Mouse (Mus musculus): ENCODE results near the gene Rbm19. TPM values are rescaled to one million over a fixed set of nuclear protein-coding genes. Genes with fewer than 3 reads are reported as not detected.
A peak's percentile ranks its signal among the peaks of the same experiment; 100 is the strongest.

Gene Rbm19
- polyA plus RNA-seq, 1 experiment: 15.3 TPM

DNA sequence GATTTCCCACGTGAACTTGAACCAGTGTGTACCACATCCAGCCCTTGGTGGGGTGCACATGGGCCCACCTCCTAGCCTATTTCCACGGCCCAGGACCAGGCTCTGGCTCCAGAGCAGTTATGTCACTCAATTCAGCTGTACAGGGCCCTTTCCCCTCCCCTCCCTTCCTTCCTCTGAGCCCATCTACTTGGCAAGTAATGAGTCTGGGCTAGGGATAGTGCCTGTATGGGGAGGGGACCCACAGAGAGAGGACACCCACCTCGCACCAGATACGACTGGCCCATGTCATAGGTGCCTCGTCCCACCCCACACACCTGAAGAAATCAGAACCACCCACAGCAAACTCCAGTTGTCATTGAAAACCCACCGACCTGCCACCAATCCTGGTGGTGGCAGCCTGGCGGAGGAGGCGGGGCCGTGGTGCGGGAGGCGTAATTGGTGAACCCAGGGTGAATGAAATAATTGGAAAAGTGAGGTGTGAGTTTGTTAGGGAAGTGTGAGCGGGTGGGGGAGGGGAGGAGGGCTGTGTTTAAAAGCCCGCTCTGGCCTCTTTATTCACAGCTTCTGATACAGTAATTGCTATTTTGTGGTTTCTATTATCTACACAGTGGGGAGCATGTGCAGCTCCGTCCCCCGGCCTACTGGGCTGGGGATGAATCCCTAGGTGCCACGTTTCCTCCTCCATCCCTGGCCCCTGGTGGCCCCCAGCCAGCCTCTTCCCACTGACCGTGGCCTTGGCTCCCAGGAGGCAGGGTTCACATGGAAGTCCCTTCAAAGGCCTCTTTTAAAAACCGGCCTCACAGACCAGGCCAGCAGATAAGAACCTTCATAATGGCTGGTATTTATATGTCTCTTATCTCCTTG lies 55.8 kb downstream of the Rbm19 start:
- DNase-seq: no peak
- Histone ChIP-seq H3K27ac (ENCODE audit: insufficient read depth, low read length) (no peak overlapping the region), H3K4me3 (replicated peaks; ENCODE audit: insufficient read depth, low read depth, low read length) (no peak overlapping the region), H3K4me1 (ENCODE audit: control insufficient read depth, insufficient read depth, low read length) (peaks cover 52% of the 10 kb centered on the region), H3K27me3 (ENCODE audit: control insufficient read depth, insufficient read depth, low read length) (no peaks in the 10 kb centered on the region)
- WGBS: 84% methylated on average over 18 of the region's 18 CpGs
- TF ChIP-seq POLR2A (IDR thresholded peaks at IDR 0.05; ENCODE audit: borderline replicate concordance, insufficient read depth, low read length) (no peak), CTCF (IDR thresholded peaks at IDR 0.05; ENCODE audit: borderline replicate concordance, insufficient read depth, low read depth, low read length) (no peak)

DNA sequence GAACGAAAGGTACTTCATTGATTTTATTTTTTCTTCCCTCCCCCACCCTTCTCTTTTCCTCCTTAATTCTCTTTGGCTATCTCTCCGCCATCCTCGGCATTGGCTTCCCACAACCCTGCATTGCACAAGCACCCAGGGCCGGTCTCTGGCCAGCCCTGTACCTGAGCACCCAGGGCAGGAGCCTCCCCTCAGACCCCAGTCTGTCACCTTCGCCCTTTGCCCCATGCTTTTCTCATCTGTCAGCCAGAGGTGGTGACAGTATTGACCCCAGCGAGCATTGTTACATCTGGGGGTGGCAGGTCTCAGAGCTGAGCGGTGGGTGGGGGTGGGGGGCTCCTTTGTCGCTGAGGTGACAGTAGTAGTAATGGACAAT lies 56.5 kb downstream of the Rbm19 start:
- Histone ChIP-seq H3K27me3 (ENCODE audit: control insufficient read depth, insufficient read depth, low read length) (no peaks in the 10 kb centered on the region), H3K4me3 (replicated peaks; ENCODE audit: insufficient read depth, low read depth, low read length) (no peak overlapping the region), H3K27ac (ENCODE audit: insufficient read depth, low read length) (no peak overlapping the region), H3K4me1 (ENCODE audit: control insufficient read depth, insufficient read depth, low read length) (peaks cover 51% of the 10 kb centered on the region)
- WGBS: 94% methylated on average over 8 of the region's 8 CpGs
- TF ChIP-seq CTCF (IDR thresholded peaks at IDR 0.05; ENCODE audit: borderline replicate concordance, insufficient read depth, low read depth, low read length): no peak
- no peak for TF ChIP-seq POLR2A (IDR thresholded peaks at IDR 0.05; ENCODE audit: borderline replicate concordance, insufficient read depth, low read length)
- no peak for DNase-seq

DNA sequence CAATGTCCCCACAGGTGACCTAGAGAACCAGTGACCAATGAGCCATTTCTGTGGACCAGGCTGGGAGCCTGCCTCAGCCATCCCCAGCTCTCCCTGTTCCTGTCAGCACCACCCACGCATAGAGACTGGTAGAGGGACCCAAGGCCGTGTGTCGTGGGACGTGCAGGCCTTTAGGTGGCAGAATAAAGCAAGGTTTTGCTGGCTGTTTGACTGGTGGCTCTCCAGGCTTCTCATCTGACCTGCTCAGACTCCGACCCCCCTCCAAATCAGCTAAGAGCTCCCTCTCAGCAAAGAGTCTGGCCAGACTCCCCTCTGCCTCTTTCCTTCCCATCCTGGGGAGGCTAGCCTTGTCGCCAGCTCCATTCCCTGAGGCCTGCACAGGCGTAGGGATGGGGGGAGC lies 58.1 kb downstream of the Rbm19 start:
- H3K27ac ChIP-seq (ENCODE audit: insufficient read depth, low read length): no peak overlapping the region
- peak; percentile 77 to 86 for DNase-seq
- no peak overlapping the region for H3K4me3 ChIP-seq (replicated peaks; ENCODE audit: insufficient read depth, low read depth, low read length)
- 25% methylated on average over 7 of the region's 7 CpGs for WGBS
- peaks cover 51% of the 10 kb centered on the region for H3K4me1 ChIP-seq (ENCODE audit: control insufficient read depth, insufficient read depth, low read length)
- H3K27me3 ChIP-seq (ENCODE audit: control insufficient read depth, insufficient read depth, low read length): no peaks in the 10 kb centered on the region
- peak; percentile 78 for TF ChIP-seq CTCF (IDR thresholded peaks at IDR 0.05; ENCODE audit: borderline replicate concordance, insufficient read depth, low read depth, low read length)
- TF ChIP-seq POLR2A (IDR thresholded peaks at IDR 0.05; ENCODE audit: borderline replicate concordance, insufficient read depth, low read length): no peak

DNA sequence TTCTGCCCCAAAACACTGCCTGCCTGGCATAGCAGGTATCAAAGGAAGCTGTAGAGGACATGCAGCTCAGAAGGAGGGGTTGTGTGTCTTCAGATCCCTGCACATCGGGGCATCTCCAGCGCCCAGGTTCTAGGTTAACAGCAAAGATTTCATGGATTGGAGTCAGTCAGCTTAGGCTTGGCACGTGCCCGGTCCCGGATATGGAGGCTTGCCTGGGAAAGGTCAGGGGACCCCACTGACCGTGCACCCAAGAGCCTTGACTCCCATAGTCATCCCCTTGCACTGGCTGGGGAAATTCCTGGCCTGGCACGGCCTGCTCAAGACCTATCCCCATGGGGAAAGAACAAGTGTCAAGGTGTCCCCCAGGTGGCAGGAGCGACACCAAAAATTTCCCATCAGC lies 59.0 kb downstream of the Rbm19 start:
- H3K27me3 ChIP-seq (ENCODE audit: control insufficient read depth, insufficient read depth, low read length): no peaks in the 10 kb centered on the region
- peaks cover 60% of the 10 kb centered on the region for H3K4me1 ChIP-seq (ENCODE audit: control insufficient read depth, insufficient read depth, low read length)
- 94% methylated on average over 8 of the region's 8 CpGs for WGBS
- no peak overlapping the region for H3K4me3 ChIP-seq (replicated peaks; ENCODE audit: insufficient read depth, low read depth, low read length)
- DNase-seq: no peak
- TF ChIP-seq CTCF (IDR thresholded peaks at IDR 0.05; ENCODE audit: borderline replicate concordance, insufficient read depth, low read depth, low read length) (no peak), POLR2A (IDR thresholded peaks at IDR 0.05; ENCODE audit: borderline replicate concordance, insufficient read depth, low read length) (no peak)
- H3K27ac ChIP-seq (ENCODE audit: insufficient read depth, low read length): no peak overlapping the region

DNA sequence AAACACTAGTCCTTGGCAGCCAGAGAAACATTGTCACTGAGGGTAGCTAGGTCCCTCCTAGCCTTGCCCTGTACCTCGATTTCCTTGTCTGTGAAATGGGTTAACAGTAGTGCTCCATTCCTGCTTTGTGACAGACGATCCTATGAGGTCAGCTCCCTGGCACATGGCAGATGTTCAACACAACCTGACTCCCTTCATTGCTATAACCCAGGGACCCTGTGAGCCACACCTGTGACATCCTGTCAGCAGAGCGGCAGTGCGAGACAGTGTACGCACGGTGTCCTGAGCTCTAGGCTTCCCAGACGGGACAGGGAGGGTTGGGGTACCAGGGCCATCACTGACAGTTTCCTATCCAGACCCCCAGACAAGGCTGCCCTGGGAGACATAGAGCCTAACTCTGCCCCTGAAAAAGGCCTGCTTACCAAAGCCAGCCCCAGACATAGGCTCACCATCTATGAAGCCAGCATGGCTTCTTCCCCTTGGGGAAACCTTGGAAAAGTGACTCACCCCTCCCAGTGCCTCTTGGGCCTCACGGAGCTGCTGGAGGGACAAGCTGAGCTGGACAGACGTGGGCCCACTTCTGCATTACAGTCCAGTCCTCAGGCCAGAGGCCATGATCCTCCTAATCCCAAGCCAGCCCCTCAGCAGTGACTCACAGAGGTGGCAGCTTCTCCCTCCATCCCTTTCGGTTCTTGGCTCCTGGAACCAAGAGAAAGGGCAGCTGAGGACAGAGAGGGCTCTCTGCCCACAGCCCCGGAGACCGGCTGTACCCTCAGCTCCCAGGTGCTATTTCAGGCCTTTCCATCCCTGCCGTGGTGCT lies 60.2 kb downstream of the Rbm19 start:
- H3K27ac ChIP-seq (ENCODE audit: insufficient read depth, low read length): no peak overlapping the region
- 57% methylated on average over 13 of the region's 13 CpGs for WGBS
- H3K4me3 ChIP-seq (replicated peaks; ENCODE audit: insufficient read depth, low read depth, low read length): no peak overlapping the region
- no peak for TF ChIP-seq POLR2A (IDR thresholded peaks at IDR 0.05; ENCODE audit: borderline replicate concordance, insufficient read depth, low read length)
- TF ChIP-seq CTCF (IDR thresholded peaks at IDR 0.05; ENCODE audit: borderline replicate concordance, insufficient read depth, low read depth, low read length): no peak
- H3K4me1 ChIP-seq (ENCODE audit: control insufficient read depth, insufficient read depth, low read length): peaks cover 66% of the 10 kb centered on the region
- no peaks in the 10 kb centered on the region for H3K27me3 ChIP-seq (ENCODE audit: control insufficient read depth, insufficient read depth, low read length)
- DNase-seq: peak in 1 of 2 experiments; percentile 92

DNA sequence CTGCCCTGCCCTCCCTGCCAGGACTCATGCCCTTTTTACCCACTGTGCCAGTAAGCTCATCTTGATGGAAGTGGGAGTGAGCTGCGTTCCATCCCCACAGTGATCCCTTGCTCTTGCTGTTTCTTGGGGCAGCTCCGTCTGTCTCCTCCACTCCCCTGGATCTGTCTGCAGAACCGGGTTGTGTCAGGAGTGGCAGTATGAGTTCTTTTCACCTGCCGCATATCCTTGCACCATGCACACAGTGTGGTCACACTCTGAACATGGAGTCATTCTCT lies 60.7 kb downstream of the Rbm19 start:
- Histone ChIP-seq H3K4me1 (ENCODE audit: control insufficient read depth, insufficient read depth, low read length) (peaks cover 66% of the 10 kb centered on the region), H3K4me3 (replicated peaks; ENCODE audit: insufficient read depth, low read depth, low read length) (no peak overlapping the region), H3K27ac (ENCODE audit: insufficient read depth, low read length) (no peak overlapping the region), H3K27me3 (ENCODE audit: control insufficient read depth, insufficient read depth, low read length) (no peaks in the 10 kb centered on the region)
- peak in 1 of 2 experiments; percentile 83 for DNase-seq
- TF ChIP-seq CTCF (IDR thresholded peaks at IDR 0.05; ENCODE audit: borderline replicate concordance, insufficient read depth, low read depth, low read length): no peak
- 17% methylated on average over 4 of the region's 4 CpGs for WGBS

DNA sequence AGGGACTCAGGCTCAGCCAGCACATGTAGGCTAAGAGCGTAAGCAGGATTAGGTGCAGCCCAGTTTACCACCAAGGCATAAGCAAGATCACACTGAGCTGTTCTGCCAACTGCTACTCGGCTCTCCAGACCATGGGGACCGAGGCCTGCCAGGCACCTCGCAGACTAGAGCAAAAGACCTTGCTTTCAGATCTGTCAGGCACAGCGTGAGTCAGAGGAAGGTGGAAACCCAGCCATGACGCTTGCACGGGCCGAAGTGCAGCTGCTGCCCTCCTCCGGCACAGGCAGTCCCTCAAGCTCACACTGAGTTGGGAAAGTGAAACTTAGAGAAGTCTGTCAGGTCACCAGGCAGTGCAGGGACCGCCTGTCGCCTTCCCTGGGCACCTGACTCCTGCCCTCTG lies 63.8 kb downstream of the Rbm19 start:
- peak; percentile 66 to 72 for DNase-seq
- no peak overlapping the region for H3K4me3 ChIP-seq (replicated peaks; ENCODE audit: insufficient read depth, low read depth, low read length)
- H3K4me1 ChIP-seq (ENCODE audit: control insufficient read depth, insufficient read depth, low read length): peaks cover 51% of the 10 kb centered on the region
- WGBS: 38% methylated on average over 11 of the region's 11 CpGs
- H3K27ac ChIP-seq (ENCODE audit: insufficient read depth, low read length): no peak overlapping the region
- no peaks in the 10 kb centered on the region for H3K27me3 ChIP-seq (ENCODE audit: control insufficient read depth, insufficient read depth, low read length)
- TF ChIP-seq POLR2A (IDR thresholded peaks at IDR 0.05; ENCODE audit: borderline replicate concordance, insufficient read depth, low read length) (no peak), CTCF (IDR thresholded peaks at IDR 0.05; ENCODE audit: borderline replicate concordance, insufficient read depth, low read depth, low read length) (no peak)

DNA sequence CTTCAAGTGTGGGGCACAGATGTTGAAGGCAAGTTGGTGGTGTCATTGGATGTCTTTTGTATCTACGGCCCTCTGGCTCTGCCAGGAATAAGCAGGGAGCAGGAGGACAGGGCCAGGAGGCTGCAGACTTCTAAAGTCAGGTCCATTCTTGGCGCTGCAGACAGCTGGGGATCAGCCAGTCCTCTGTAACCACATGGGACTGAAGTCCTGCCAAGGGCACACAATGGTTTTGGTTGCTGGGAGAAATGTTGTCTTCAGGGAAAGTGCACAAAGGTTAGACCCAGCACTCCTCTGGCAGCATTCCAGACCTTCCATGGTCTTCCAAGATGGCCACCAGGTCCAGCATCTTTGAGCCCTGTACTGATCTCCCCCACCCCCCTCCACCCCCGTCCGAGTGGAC lies 65.1 kb downstream of the Rbm19 start:
- WGBS: 75% methylated on average over 4 of the region's 4 CpGs
- Histone ChIP-seq H3K4me1 (ENCODE audit: control insufficient read depth, insufficient read depth, low read length) (peaks cover 38% of the 10 kb centered on the region), H3K27ac (ENCODE audit: insufficient read depth, low read length) (no peak overlapping the region)

More for the DNA sequence above, 65.1 kb downstream of the Rbm19 start:
- H3K4me3 ChIP-seq (replicated peaks; ENCODE audit: insufficient read depth, low read depth, low read length): no peak overlapping the region
- no peak for DNase-seq
- H3K27me3 ChIP-seq (ENCODE audit: control insufficient read depth, insufficient read depth, low read length): no peaks in the 10 kb centered on the region
- TF ChIP-seq CTCF (IDR thresholded peaks at IDR 0.05; ENCODE audit: borderline replicate concordance, insufficient read depth, low read depth, low read length): no peak
- TF ChIP-seq POLR2A (IDR thresholded peaks at IDR 0.05; ENCODE audit: borderline replicate concordance, insufficient read depth, low read length): no peak
